ENCODE assay signal across 8 mouse cellular contexts in genomic region chr6:35172028-35172427, GRCm38 (mm10). TPM values are rescaled to one million over a fixed set of nuclear protein-coding genes. Genes with fewer than 3 reads are reported as not detected.
DNase-seq lines count a peak whose midpoint lies in the region; ATAC-seq and TF ChIP-seq lines count a peak whose summit lies in the region.
"Not testable (repeated sequence)": the region's sequence is repeated elsewhere in the genome, so short reads cannot be mapped to it uniquely, and the experiment has no call there.

No protein-coding gene starts in this region.

- H3K27me3 ChIP-seq in CH12.LX (replicated peaks); MEL (ENCODE audit: control insufficient read depth in 1 of 2, insufficient read depth in 2 of 2, low read length in 2 of 2); heart, postnatal 0 days (ENCODE audit: control insufficient read depth, insufficient read depth, low read length); intestine, postnatal 0 days (replicated peaks; ENCODE audit: control insufficient read depth, insufficient read depth, low read length); liver, postnatal 0 days (ENCODE audit: insufficient read depth, low read length); stomach, postnatal 0 days (ENCODE audit: control insufficient read depth, insufficient read depth, low read length): not testable (repeated sequence)

- H3K27ac ChIP-seq in CH12.LX (ENCODE audit: insufficient read depth, low read depth); MEL (ENCODE audit: control insufficient read depth, low read depth, low read length); heart, postnatal 0 days (ENCODE audit: low read depth); intestine, postnatal 0 days (ENCODE audit: low read depth, low read length); layer of hippocampus, adult 2 months; liver, postnatal 0 days (ENCODE audit: low read depth); stomach, postnatal 0 days (replicated peaks): not testable (repeated sequence)

- TF ChIP-seq RAD21 in CH12.LX (IDR thresholded peaks at IDR 0.05; ENCODE audit: low read depth, low read length) (peak; percentile 13), MEL (IDR thresholded peaks at IDR 0.05; ENCODE audit: low read depth, low read length) (peak; percentile 52)

- not testable (repeated sequence) for TF ChIP-seq EP300 in CH12.LX (IDR thresholded peaks at IDR 0.05; ENCODE audit: low read length); MEL (IDR thresholded peaks at IDR 0.05; ENCODE audit: low read depth in 1 of 2, low read length in 2 of 2); heart, postnatal 0 days (IDR thresholded peaks at IDR 0.05; ENCODE audit: low read depth); liver, postnatal 0 days (IDR thresholded peaks at IDR 0.05; ENCODE audit: low read depth); stomach, postnatal 0 days (optimal IDR thresholded peaks at IDR 0.05)

- ATAC-seq in heart, postnatal 0 days (ENCODE audit: insufficient read depth, low read depth); intestine, postnatal 0 days; liver, postnatal 0 days; stomach, postnatal 0 days (ENCODE audit: low FRiP score, low TSS enrichment): not testable (repeated sequence)

- in situ Hi-C loops in CH12.LX (cut with MboI; ENCODE audit: low pct_ligation_motif_present, low pct_unique_long_range_greater_than_20kb, low sequenced_read_pairs) = loop anchor here (5.0 kb wide), 1 partner anchor 35 kb away; no protein-coding TSS in a partner anchor

- WGBS in heart, postnatal 0 days = 67% methylated on average over 3 of the region's 3 CpGs
- WGBS in intestine, postnatal 0 days = 59% methylated on average over 3 of the region's 3 CpGs
- 62% methylated on average over 3 of the region's 3 CpGs for WGBS in liver, postnatal 0 days (ENCODE audit: insufficient replicate concordance)
- WGBS in stomach, postnatal 0 days = 75% methylated on average over 2 of the region's 3 CpGs

- dilution Hi-C loops in CH12.LX (cut with MboI; ENCODE audit: extremely low pct_ligation_motif_present, extremely low pct_unique_long_range_greater_than_20kb, low sequenced_read_pairs) = not testable (repeated sequence)

- H3K36me3 ChIP-seq in CH12.LX (replicated peaks in 1 of 2; ENCODE audit: control insufficient read depth in 1 of 2, insufficient read depth in 1 of 2, low read length in 1 of 2); MEL (ENCODE audit: control insufficient read depth in 1 of 2, insufficient read depth in 2 of 2, low read length in 2 of 2); heart, postnatal 0 days (replicated peaks; ENCODE audit: control insufficient read depth, insufficient read depth, low read length); intestine, postnatal 0 days (ENCODE audit: control insufficient read depth, insufficient read depth); liver, postnatal 0 days (replicated peaks; ENCODE audit: insufficient read depth, low read length); stomach, postnatal 0 days (ENCODE audit: control insufficient read depth, insufficient read depth, low read length): not testable (repeated sequence)

- H3K9me3 ChIP-seq in CH12.LX (replicated peaks; ENCODE audit: low read length); MEL (replicated peaks; ENCODE audit: insufficient read depth, low read length); heart, postnatal 0 days (replicated peaks; ENCODE audit: control insufficient read depth, low read length); intestine, postnatal 0 days (ENCODE audit: control insufficient read depth); liver, postnatal 0 days (ENCODE audit: low read length); stomach, postnatal 0 days (ENCODE audit: control insufficient read depth, low read length): not testable (repeated sequence)

- H3K4me2 ChIP-seq in CH12.LX (ENCODE audit: insufficient read depth, low read depth, poor library complexity, severe bottlenecking); heart, postnatal 0 days (ENCODE audit: low read depth, low read length); intestine, postnatal 0 days (replicated peaks; ENCODE audit: low read depth); liver, postnatal 0 days (ENCODE audit: low read depth, low read length); stomach, postnatal 0 days (replicated peaks; ENCODE audit: low read depth): not testable (repeated sequence)

- not testable (repeated sequence) for DNase-seq in CH12.LX (ENCODE audit: extremely low read depth); heart, postnatal 0 days (ENCODE audit: low spot score); layer of hippocampus, adult 2 months (ENCODE audit: low spot score in 2 of 2); liver, postnatal 0 days; stomach, postnatal 0 days (ENCODE audit: low spot score)
- peak; percentile 25 for DNase-seq in MEL (ENCODE audit: low read depth, low spot score)
- DNase-seq in heart, adult 11 months = peak; percentile 16

- TF ChIP-seq CTCF in CH12.LX (conservative IDR thresholded peaks at IDR 0.05 in 1 of 2, IDR thresholded peaks at IDR 0.05 in 1 of 2; ENCODE audit: low read depth in 2 of 2, low read length in 2 of 2) = peak in 1 of 2 experiments; percentile 37; a peak in 2 of 4 replicates
- peak; percentile 37 to 50 (median 47); a peak in 5 of 6 replicates for TF ChIP-seq CTCF in MEL (IDR thresholded peaks at IDR 0.05 in 2 of 3, conservative IDR thresholded peaks at IDR 0.05 in 1 of 3; ENCODE audit: control insufficient read depth in 1 of 3, insufficient read depth in 1 of 3, low read depth in 2 of 3, low read length in 3 of 3, poor library complexity in 1 of 3, severe bottlenecking in 1 of 3)
- TF ChIP-seq CTCF in heart, postnatal 0 days (IDR thresholded peaks at IDR 0.05; ENCODE audit: low read depth) = 0 out of 2 replicates have a peak, but pooled peaks have one; percentile 11
- peak; percentile 43 for TF ChIP-seq CTCF in intestine, postnatal 0 days (IDR thresholded peaks at IDR 0.05; ENCODE audit: low read depth)
- peak; percentile 54 for TF ChIP-seq CTCF in layer of hippocampus, adult 2 months (conservative IDR thresholded peaks at IDR 0.05)
- TF ChIP-seq CTCF in liver, postnatal 0 days (IDR thresholded peaks at IDR 0.05; ENCODE audit: low read depth) = peak; percentile 37
- TF ChIP-seq CTCF in stomach, postnatal 0 days (IDR thresholded peaks at IDR 0.05; ENCODE audit: low read depth) = peak; percentile 42

- H3K79me2 ChIP-seq in CH12.LX (replicated peaks; ENCODE audit: control insufficient read depth, extremely low read depth, insufficient read depth, poor library complexity, severe bottlenecking); MEL (ENCODE audit: control insufficient read depth, insufficient read depth, low read length, poor library complexity): not testable (repeated sequence)

- H3K4me3 ChIP-seq in CH12.LX (replicated peaks in 1 of 3; ENCODE audit: low read depth in 2 of 3, low read length in 2 of 3, poor library complexity in 1 of 3); MEL (ENCODE audit: control insufficient read depth in 1 of 2, insufficient read depth in 1 of 2, low read depth in 2 of 2, low read length in 2 of 2); heart, postnatal 0 days (ENCODE audit: low read depth, low read length); intestine, postnatal 0 days (ENCODE audit: low read depth, low read length); layer of hippocampus, adult 2 months; liver, postnatal 0 days (ENCODE audit: low read depth, low read length); stomach, postnatal 0 days (ENCODE audit: low read depth, low read length): not testable (repeated sequence)

- TF ChIP-seq POLR2A in CH12.LX (IDR thresholded peaks at IDR 0.05; ENCODE audit: low read depth, low read length); MEL (IDR thresholded peaks at IDR 0.05; ENCODE audit: control insufficient read depth in 1 of 2, insufficient read depth in 1 of 2, low read depth in 1 of 2, low read length in 2 of 2, poor library complexity in 1 of 2): not testable (repeated sequence)

- peaks cover 4 to 19% of the 10 kb centered on the region in 2 experiments; a peak in 3 of 4 replicates for H3K4me1 ChIP-seq in CH12.LX (ENCODE audit: control insufficient read depth in 1 of 2, insufficient read depth in 2 of 2)
- not testable (repeated sequence) for H3K4me1 ChIP-seq in MEL (ENCODE audit: control insufficient read depth in 1 of 2, insufficient read depth in 2 of 2, low read length in 2 of 2); heart, postnatal 0 days (ENCODE audit: control insufficient read depth, insufficient read depth); intestine, postnatal 0 days (replicated peaks; ENCODE audit: control insufficient read depth, insufficient read depth, low read length); liver, postnatal 0 days (ENCODE audit: insufficient read depth); stomach, postnatal 0 days (replicated peaks; ENCODE audit: control insufficient read depth, insufficient read depth)

- not testable (repeated sequence) for H3K9ac ChIP-seq in CH12.LX (ENCODE audit: insufficient read depth, low read depth); MEL (ENCODE audit: control insufficient read depth, low read depth, low read length, poor library complexity, severe bottlenecking); heart, postnatal 0 days (replicated peaks; ENCODE audit: low read depth, low read length); intestine, postnatal 0 days (ENCODE audit: low read depth, low read length); liver, postnatal 0 days (replicated peaks); stomach, postnatal 0 days (ENCODE audit: low read length)

RNA-seq across cellular contexts. Expression of gene Nup205, which starts 5.2 kb away (rescaled TPM):
- total RNA-seq in CH12.LX (2012; rRNA removed) = 82.0 and 93.0 TPM in 2 replicates
- total RNA-seq in CH12.LX (2014; rRNA removed) = 108 and 114 TPM in 2 replicates
- 103 and 121 TPM in 2 replicates for polyA plus RNA-seq in CH12.LX (2012; ENCODE audit: insufficient read length, low read depth)
- 82.9 and 89.6 TPM in 2 replicates for total RNA-seq in MEL (2012; rRNA removed)
- 10 to 100 TPM; 32.1 to 89.3 TPM for polyA plus RNA-seq in MEL (2012; ENCODE audit: insufficient read depth in 1 of 2, insufficient read length in 2 of 2, low read depth in 1 of 2, low replicate concordance in 2 of 2, missing spikeins in 1 of 2)
- total RNA-seq in heart, postnatal 0 days (2014; rRNA removed; ENCODE audit: low replicate concordance) = 34.6 and 36.7 TPM in 2 replicates
- polyA plus RNA-seq in heart, postnatal 0 days (2015; fragmentation: Nextera tagmentation; extraction: Ambion mirVana) = 7.0 and 7.1 TPM in 2 replicates
- polyA plus RNA-seq in intestine, postnatal 0 days (2015; fragmentation: Nextera tagmentation; extraction: Ambion mirVana) = 6.6 and 7.7 TPM in 2 replicates
- total RNA-seq in layer of hippocampus, adult 2 months (2021) = 10 to 100 TPM; 27.8 to 32.1 TPM
- polyA plus RNA-seq in liver, postnatal 0 days (2015; fragmentation: Nextera tagmentation; extraction: Ambion mirVana) = 5.8 and 6.3 TPM in 2 replicates
- polyA plus RNA-seq in stomach, postnatal 0 days (2015; fragmentation: Nextera tagmentation; extraction: Ambion mirVana) = 7.2 and 7.4 TPM in 2 replicates

RNA-seq across cellular contexts. Expression of gene Cnot4, which starts 38.5 kb away (rescaled TPM):
- total RNA-seq in CH12.LX (2012; rRNA removed) (6.0 and 7.7 TPM in 2 replicates), CH12.LX (2014; rRNA removed) (7.5 and 8.7 TPM in 2 replicates), MEL (2012; rRNA removed) (6.0 and 6.2 TPM in 2 replicates)
- polyA plus RNA-seq in CH12.LX (2012; ENCODE audit: insufficient read length, low read depth) (15.7 and 25.1 TPM in 2 replicates), MEL (2012; ENCODE audit: insufficient read depth in 1 of 2, insufficient read length in 2 of 2, low read depth in 1 of 2, low replicate concordance in 2 of 2, missing spikeins in 1 of 2) (10 to 100 TPM; 13.6 to 41.9 TPM)
- 10.2 and 13.3 TPM in 2 replicates for total RNA-seq in heart, postnatal 0 days (2014; rRNA removed; ENCODE audit: low replicate concordance)
- 15.0 and 17.4 TPM in 2 replicates for polyA plus RNA-seq in heart, postnatal 0 days (2015; fragmentation: Nextera tagmentation; extraction: Ambion mirVana)
- polyA plus RNA-seq in intestine, postnatal 0 days (2015; fragmentation: Nextera tagmentation; extraction: Ambion mirVana) = 15.1 and 15.7 TPM in 2 replicates
- 10 to 100 TPM; 46.5 to 49.0 TPM for total RNA-seq in layer of hippocampus, adult 2 months (2021)
- 10.1 and 10.7 TPM in 2 replicates for polyA plus RNA-seq in liver, postnatal 0 days (2015; fragmentation: Nextera tagmentation; extraction: Ambion mirVana)
- 11.6 and 12.2 TPM in 2 replicates for polyA plus RNA-seq in stomach, postnatal 0 days (2015; fragmentation: Nextera tagmentation; extraction: Ambion mirVana)
